Mouse (Mus musculus) gastrocnemius, adult 18-20 months (tissue): ENCODE measurements around the gene Cdca8. TPM values are rescaled to one million over a fixed set of nuclear protein-coding genes. Genes with fewer than 3 reads are reported as not detected.

Experiments
- DNase-seq: peaks from one replicate; pipeline ENCODE4 v3.0.0; 2021; ENCODE audit warnings: low spot score
- total RNA-seq, 2 experiments: library from RNA; stranded (reverse); gene quantifications; 2 replicates each; pipeline ENCODE4 v1.2.3; 2021

Gene Cdca8
- total RNA-seq, 2 experiments from 2014 or later = 0.62 TPM; not detected in 1

DNA sequence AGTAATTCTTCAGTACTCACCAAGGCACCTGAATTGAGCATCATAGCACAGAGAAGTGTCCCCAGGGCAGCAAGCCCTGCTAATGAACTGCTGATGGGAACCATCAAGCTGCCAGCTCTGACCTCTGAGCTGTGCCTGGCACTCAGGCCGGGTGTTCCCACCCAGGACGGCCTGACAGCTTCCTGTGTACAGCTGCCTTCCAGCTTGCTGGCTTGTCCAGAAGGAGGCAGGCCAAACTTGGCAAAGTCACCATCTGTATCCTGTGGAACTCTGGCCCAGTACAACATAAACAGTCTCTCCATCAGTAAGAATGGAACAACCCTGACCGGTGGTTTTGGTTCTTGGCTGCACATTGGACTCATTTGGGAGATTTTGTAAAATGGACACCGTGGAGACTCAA is 14.4 kb upstream of the Cdca8 start:
- no peak for DNase-seq

DNA sequence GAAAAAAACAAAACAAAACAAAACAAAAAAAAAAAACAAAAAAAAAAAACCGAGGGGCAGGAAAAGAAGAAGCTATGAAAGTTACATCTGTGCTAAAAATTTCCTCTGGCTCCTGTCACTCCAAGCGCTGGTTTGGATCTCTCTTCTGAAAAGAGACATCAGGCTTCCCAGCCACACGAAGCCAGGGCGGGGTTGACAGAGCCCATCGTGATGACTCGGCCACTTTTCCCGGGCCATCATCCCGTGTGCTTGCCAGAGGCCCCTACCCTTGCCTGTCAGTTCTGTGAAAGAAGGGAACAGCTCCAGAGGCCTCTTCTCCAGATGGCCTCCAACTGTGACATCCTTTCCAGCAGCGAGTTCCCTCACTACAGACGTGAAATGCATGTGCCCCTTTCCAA is 11.9 kb upstream of the Cdca8 start:
- no peak for DNase-seq

DNA sequence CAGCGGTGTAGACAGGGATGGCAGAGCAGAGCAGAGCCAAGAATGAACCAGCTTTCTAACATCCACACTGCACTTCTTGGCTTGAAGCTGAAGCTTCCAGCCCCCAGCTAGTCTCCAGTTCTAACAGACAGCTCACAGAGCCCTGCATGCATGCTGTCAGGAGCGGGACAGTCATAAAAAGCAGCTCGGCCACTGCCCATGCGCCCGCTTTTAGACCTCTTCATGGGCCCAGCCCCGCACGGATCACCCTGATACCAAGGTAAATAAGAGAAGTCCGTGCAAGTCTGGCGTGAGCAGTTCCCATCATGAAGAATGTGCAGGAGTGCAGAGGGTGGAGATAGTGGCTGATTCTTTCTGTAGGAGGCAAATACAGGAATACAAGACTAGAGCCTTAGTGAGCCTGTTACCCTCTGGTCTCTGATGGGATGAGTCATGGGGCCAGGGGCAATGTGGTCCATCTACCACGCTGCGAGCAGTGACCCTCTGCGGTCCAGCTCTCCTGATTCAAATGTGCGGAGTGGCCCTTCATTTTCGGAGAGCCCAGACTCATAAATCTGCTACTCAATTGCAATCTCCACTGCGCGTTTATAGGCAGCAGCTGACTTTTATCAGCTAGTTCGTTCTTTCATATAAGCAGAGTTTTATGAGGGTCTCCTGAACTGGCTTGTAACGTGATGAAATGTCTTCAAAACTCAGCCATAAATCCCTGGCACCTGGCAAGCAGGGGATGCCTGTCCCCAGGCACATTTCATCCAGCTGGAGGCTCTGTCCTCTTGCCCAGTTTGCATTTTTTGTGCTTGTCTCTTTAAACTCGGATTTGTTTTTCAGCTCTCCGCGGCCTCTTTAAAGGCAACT is 11.3 kb upstream of the Cdca8 start:
- no peak for DNase-seq

DNA sequence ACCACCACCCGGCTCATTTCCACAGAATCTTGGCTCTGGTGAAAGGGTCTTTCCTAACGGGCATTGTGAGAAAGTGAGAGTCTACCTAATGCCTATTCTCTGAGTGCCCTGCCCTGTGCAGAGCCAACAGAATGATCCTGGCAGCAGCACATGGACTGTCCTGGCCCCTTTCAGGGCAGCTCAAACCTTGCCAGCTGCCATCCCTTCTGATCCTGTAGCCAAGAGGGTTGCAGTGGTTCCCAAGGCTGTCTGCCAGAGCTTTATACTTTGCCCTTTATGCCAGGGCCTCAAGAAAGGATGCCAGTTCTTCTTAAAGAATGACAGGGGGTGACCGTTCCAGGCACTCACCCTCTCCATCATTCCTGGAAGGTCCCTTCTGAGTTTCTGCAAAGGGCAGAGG is 10.4 kb upstream of the Cdca8 start:
- no peak for DNase-seq

DNA sequence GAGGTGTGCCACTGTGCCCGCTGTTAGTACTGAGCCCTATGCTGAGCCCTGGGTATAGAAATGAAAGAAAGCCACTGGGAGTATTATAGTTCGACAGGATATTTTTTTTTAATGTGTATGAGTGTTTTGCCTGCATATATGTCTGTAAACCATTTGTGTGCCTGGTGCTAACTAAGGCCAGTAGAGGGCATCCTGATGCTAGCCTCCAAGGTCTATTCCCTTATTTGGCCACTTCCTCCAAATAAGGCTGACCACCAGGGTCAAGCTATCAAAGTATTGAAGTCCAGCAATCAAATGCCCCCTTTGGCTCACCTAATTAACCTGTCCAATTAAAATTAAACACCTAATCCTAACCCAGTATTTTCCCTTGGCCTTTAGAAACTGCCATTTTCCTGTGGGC is 5.8 kb upstream of the Cdca8 start:
- DNase-seq = no peak

DNA sequence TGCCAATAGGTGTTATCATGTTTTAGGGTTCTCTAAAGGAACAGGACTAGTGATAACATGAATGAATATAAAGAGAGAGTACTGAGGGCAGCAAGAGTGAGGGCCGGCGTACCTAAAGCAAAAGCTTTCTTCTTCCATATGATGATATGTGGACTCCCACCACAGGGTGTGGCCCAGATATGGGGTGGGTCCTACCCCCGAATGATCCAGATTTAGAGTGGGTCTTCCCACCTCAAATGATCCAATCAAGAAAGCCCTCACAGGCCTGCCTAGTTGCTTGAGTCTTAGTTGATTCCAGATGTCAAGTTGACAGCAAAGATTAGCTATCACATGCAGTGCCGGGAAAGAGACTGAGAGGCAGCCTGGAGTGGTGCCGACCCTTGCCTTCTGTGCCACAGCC is 4.7 kb upstream of the Cdca8 start:
- no peak for DNase-seq

DNA sequence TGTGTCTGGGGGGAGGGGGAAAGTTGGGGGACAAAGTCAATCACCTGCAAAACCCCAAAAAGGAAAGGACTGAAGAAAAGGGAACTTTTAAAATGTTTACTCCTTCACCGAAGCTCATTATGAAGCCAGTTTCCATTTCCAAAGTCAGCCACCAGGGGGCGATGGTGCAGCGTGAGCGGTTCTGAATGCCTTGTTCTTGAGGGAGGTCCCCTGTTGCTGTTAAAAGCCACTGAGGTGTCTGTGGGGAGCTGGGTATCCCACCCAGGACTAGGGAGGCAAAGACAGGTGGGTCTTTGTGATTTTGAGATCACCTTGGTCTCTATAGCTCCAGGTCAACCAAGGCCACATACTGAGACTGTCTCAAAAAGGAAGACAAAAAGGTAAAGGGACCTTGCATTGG is 3.9 kb upstream of the Cdca8 start:
- DNase-seq = peak; percentile 64

DNA sequence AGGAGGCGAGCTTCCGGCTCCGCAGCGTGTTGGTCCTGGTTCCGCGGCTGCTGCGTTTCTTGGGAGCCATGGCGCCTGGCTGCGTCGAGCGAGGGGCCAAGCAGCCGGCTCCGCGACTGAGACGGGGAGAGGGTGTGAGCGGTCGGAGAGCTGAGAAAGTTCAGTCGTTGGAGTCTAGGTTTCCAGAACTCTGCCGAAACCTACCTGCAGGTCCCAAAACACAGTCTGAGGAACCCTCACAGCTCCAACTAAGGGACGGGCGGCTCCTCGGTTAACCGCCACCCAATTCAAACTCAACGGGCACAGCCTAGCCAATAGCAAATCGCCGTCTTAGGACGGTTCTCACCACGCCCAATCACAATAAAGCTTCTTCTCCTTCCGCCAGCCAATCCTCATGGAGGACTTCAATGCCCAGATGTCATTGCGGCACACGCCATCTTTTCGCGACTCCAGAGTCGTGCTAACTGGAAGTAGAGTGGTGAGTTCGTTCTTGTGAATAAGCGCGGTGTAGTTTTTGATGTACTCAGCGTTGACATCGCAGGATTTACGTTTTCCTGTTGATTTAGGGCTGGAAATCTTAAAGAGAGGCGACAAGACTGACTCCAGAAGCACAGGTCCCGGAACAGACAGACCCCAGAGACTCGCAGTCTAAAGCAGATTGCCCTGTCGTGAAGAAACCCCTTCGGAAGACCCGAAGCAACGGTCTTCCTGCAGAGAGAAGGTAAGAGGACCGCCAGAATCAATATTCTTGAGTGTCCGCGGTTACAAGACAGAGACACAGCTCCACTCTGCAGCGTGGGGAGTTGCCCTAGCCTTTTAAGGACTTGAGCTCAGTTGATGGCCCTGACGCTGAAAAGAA is 2.3 kb downstream of the Cdca8 start, which contains the start of gene 9930104L06Rik:
9930104L06Rik (plus strand) TSS at position 436 of the 859 bp plus-strand sequence.
- peak; percentile 96 for DNase-seq

DNA sequence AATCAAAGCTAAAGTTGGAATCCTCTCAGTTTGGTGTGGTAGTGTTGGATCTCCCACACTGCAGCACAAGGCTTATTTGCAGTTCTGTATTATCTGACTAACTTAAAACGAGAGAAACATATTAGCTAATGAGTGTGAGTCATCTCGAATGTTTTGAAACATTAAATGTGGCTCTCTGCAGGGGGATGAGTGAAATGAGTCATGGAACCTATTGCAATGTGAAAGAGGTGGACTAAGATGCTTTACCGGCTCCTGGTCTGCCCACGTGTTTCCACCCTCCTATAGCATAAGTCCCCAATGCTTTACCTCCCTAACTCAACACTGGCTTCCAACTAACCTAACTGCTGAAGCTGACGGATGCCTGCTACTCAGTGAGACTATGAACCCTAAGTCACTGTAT is 11.0 kb downstream of the Cdca8 start:
- no peak for DNase-seq

DNA sequence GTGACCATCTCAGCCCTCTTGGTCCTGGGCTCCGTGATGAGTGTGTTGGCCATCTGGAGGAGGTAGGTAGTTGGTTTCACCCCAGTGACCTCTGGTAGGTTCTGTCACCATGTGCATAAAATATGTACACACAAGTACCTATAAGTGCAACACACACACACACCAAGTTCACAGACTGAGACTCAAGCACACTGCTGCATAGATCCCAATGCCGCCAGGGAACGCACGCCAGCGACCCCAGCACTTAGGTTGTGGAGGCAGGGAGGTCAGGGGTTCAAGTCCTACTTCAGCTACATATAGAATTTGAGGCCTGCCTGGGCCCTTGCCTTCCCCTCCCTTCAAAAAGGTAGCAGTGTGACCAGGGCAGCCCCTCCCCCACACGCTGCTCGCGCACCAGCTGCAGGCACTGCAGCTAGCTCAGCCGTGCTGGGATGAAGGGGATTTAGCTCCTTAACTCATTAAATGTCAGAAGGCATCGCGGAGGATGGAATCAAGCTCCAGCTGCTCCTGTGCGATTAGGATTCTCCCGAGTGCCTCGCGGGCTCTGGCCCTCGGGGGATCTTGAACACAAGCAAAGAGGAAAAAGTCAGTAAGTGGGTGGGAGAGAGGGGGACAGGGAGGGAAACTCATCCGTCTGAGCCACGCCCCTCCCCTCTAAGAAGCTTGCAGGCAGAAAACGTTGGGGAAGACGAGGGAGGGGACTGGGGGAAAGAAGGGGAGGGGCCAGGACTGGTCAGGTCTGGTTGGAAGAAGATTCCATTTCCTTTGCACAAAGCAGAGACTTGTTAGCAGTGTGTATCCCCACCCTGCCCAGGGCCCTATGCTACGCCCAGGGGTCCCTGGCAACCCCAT is 32.9 kb downstream of the Cdca8 start:
- no peak for DNase-seq

DNA sequence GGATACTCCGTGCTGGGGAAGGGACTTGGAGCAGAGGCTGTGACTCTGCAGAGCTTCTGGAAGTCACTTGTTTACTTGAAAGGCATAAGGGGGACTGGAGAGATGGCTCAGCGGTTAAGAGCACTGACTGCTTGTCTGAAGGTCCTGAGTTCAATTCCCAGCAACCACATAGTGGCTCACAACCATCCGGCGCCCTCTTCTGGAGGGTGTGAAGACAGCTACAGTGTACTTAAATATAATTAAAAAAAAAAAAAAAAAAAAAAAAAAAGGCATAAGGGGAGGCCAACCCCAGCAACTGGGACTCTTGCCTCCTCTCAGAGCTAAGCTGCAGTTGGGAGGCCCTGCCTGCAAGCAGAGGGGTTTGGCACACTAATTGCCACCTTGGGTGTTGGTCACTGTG is 33.7 kb downstream of the Cdca8 start:
- no peak for DNase-seq

DNA sequence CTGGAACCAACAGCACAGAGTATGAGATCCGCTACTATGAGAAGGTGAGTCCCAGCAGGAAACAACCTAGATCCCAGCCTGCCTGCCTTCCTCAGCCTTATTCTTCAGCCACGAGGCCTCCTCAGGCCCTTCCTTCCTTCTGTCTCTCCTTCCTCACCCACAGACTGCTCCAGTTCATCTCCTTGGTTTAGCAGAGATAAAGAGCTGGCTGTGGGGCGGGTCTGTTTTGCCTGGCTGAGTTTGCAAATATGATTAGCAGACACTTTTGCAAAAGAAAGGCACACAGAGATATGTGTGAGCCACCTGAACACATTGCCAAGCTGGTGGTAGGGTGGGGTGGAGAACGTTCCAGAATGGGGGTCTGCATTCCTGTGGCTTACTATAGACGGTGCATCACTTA is 39.2 kb downstream of the Cdca8 start:
- no peak for DNase-seq

DNA sequence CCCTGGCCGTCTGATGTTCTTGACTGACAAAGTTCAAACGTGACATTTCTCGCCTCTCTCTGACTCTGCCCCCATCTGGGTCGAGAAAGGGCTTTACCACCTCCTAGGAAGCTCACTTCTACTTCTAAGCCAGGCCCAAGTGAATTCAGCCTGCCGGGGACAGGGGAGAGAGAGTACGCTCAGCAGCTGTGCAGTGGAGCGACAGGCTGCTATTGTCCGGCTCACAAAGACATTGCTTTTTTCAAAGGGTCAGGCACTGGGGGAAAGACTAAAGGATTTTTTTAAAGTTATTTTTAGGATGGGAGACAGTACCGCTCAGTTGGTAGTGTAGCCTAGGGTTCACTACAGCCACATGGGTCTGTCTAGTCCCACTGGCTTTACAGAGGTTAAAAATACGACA is 40.7 kb downstream of the Cdca8 start:
- DNase-seq = no peak

DNA sequence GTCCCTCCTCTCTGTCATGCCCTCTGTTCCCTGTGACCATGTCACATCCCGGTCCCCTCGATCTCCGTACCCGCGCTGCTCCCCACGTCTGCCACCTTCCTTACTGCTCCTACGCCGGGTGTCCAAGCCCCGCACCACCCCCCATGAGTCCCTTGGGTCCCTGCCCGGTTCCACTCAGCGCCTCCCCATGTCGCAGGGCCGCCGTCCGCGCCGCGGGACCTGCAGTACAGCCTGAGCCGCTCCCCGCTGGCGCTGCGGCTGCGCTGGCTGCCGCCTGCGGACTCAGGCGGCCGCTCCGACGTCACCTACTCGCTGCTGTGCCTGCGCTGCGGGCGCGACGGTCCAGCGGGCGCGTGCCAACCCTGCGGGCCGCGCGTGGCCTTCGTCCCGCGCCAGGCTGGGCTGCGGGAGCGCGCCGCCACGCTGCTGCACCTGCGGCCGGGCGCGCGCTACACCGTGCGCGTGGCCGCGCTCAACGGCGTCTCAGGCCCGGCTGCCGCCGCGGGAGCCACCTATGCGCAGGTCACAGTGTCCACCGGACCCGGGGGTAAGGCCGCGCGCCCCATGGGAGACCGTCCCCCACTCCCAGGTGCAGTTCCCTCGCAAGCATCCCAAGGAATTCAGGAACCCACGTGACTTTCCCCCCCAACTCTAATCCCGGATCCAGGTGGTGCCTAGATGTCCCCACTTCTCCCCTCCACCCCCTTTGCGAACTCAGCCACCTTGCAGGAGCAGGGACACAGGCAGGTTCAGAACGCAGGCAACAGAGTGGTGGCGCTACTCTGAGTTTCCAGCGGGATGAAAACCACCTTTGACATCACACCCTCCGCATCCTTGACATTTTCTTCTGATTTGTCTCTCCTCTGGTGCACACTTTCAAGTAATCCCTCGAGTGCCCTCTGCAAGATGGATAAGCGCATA is 44.3 kb downstream of the Cdca8 start:
- DNase-seq = no peak

DNA sequence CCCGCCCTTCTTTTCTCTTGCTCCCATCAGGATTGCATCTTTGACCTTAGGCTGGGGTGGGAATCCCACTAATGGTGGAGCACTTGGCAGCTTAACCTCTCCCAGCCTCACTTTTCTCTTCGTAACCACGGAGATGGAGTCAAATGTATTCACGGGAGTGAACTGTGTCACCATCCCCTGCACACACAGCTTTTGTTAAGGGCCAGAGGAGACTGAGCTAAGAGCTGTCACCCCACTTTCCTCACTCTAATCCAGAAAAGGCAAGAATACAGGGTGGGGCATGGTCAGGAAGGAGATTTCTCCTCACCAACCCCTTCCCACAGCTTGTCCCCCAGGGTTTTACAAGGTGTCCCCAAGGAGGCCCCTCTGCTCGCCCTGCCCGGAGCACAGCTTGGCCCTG is 45.3 kb downstream of the Cdca8 start:
- DNase-seq = no peak

DNA sequence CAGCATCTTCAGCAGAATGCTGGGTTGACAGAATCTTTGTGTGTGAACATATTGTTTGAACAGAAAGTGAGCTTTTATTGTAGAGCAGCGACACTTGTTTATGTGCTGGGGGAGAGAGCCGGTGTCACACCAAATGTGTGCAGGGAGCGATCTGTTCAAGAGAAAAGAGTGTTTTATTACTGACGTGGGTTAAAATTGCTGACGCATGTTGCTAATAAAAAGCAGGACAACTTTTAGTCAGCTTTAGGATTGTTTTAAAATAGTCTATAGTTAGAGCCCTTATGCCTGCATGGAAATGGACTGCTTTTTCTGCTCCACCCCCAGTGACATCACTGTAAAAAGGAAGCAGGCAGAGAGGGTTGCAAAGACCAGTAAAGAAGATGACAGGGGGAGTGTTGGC is 48.3 kb downstream of the Cdca8 start:
- no peak for DNase-seq

DNA sequence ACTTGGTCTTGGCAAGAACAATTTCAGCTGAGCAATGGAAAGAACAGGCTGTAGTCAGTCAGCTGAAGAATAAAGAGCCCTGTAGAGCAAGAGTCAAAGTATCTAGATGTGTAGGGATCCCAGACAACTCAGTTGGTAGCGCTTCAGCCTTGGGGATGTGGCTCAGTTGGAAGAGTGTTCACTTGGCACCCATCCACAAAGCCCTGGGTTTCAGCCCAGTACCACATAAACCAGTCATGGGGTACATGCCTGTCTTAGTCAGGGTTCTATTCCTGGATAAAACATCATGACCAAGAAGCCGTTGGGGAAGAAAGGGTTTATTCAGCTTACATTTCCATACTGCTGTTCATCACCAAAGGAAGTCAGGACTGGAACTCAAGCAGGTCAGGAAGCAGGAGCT is 49.2 kb downstream of the Cdca8 start:
- DNase-seq = no peak

DNA sequence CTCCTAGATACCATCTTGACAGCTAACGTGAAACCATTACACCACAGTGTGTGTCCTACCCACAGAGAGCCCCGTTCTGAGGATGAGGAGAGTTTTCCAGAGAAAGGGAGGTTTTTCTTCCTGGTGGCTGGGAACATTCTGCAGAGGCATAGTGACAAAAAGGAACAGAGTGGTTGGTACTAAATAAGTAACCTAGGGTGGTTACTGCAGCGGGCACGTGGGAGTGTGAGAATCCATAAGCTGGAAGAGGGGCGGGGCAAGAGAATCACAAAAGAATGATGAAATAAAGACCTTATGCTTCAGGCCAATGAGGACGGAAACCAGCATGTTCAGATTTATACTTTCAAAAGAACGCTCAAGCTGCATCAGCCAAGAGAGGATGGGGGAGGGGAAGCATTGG is 50.4 kb downstream of the Cdca8 start:
- DNase-seq = no peak

DNA sequence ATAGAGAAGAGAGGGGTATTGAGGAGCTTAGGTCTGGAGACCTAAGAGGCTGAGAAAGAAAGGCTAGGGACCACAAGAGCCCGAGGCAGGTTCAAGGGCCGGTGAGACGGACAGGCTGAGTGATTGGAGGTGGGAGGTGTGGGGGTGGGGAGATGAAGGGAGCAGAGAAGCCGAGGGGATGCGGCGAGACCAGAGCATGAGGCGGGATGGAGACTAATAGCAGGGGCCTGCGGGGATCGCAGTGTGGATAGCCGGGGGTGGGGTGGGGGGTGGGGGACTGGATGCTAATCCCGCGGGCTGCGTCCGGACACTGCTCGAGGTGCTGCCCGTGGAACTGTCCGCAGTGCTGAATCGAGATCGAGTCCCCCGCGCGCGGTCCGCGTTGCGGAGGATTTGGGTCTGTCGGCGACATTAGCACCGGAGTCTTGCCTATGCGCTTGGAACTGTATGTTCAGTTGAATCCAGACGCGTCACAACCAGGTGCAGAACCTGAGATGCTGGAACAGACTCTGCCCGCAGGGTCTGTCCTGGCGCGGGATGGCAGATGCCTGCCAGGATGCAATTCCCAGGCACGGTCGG is 56.9 kb downstream of the Cdca8 start:
- no peak for DNase-seq

DNA sequence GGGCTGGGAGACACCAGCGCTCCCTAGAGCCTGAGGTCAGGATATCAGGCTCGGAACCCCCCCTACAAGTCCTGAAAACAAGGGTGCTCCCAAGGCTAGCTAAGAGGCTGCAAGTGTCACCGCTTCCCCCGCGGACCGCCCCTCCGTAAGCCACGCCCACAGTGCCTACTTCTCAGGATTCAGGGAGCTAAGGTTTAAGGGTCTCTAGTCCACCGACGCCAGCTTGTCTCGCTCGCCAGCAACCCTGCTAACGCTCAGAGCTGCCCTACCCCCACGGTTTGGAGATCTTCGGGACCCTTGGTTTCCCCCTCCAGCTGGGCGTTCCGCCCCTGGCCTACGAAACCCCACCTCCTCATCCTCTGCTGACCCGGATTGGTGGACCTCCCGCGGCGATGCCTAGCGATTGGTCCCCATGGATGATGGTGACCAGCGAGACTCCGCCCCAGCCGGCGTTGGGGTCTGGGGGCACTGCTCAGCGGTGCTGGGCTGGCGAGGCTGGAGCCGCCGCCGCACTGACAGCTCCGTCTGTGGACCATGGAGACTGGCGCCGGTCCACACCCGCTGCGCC is 57.7 kb downstream of the Cdca8 start:
- DNase-seq = no peak
